Mouse (Mus musculus) kidney, embryonic 14.5 days (tissue): Measurements from ENCODE around the gene Aldh9a1. TPM values are rescaled to one million over a fixed set of nuclear protein-coding genes. Genes with fewer than 3 reads are reported as not detected.
"Not testable (repeated sequence)": the region's sequence is repeated elsewhere in the genome, so short reads cannot be mapped to it uniquely, and the experiment has no call there.

Experiments used
- ATAC-seq: fragments of 200-750 bp; cut with Nextera tagmentation; 2 replicates; pipeline ENCODE4 v1.8.0; 2017; ENCODE audit warnings: moderate number of reproducible peaks, mild to moderate bottlenecking, moderate TSS enrichment, moderate library complexity; ENCODE audit not compliant: low FRiP score, low TSS enrichment
- H3K27ac ChIP-seq: fragments of 300-500 bp; sonication (generic); 2 replicates; pipeline ENCODE4 v1.5.1; 2014; ENCODE audit warnings: low read depth, mild to moderate bottlenecking, low read length, moderate library complexity, mixed read lengths
- H3K27me3 ChIP-seq: fragments of 300-500 bp; sonication (generic); 2 replicates; pipeline ENCODE4 v1.6.1; 2014; ENCODE audit warnings: mild to moderate bottlenecking, low read length; ENCODE audit not compliant: control insufficient read depth, insufficient read depth
- H3K36me3 ChIP-seq: fragments of 300-500 bp; sonication (generic); 2 replicates; pipeline ENCODE4 v1.6.1; 2014; ENCODE audit warnings: low read length, mixed read lengths; ENCODE audit not compliant: control insufficient read depth, insufficient read depth
- H3K4me1 ChIP-seq: fragments of 300-500 bp; sonication (generic); 2 replicates; pipeline ENCODE4 v1.6.1; 2014; ENCODE audit warnings: low read length, mixed read lengths; ENCODE audit not compliant: control insufficient read depth, insufficient read depth
- H3K4me2 ChIP-seq: fragments of 300-500 bp; sonication (generic); replicated peaks from 2 replicates; pipeline ENCODE4 v1.6.1; 2014; ENCODE audit warnings: low read depth, mild to moderate bottlenecking, low read length
- H3K4me3 ChIP-seq: fragments of 300-500 bp; sonication (generic); 2 replicates; pipeline ENCODE4 v1.5.1; 2014; ENCODE audit warnings: mild to moderate bottlenecking, low read length
- H3K9ac ChIP-seq: fragments of 300-500 bp; sonication (generic); 2 replicates; pipeline ENCODE4 v1.6.1; 2014; ENCODE audit warnings: low read depth, mild to moderate bottlenecking, low read length, moderate library complexity
- H3K9me3 ChIP-seq: fragments of 300-500 bp; sonication (generic); 2 replicates; pipeline ENCODE4 v1.6.1; 2016; ENCODE audit warnings: low read length; ENCODE audit not compliant: control insufficient read depth
- WGBS: fragments of 180-500 bp; shearing (Covaris S2); extraction: QIAGEN DNeasy Blood & Tissue Kit; methylation state at CpG from one replicate; pipeline ENCODE4 v1.1.7; 2014; 5-methylcytosine and 5-hydroxymethylcytosine counted together
- polyA plus RNA-seq: library from polyadenylated mRNA; unstranded; fragments of >200 nt; fragmentation: Nextera tagmentation; extraction: Ambion mirVana; gene quantifications from 2 replicates; pipeline ENCODE4 v1.2.1, GENCODE M21; 2014

Aldh9a1 gene
- polyA plus RNA-seq, 1 experiment from 2014 or later, result 46.6 TPM

DNA sequence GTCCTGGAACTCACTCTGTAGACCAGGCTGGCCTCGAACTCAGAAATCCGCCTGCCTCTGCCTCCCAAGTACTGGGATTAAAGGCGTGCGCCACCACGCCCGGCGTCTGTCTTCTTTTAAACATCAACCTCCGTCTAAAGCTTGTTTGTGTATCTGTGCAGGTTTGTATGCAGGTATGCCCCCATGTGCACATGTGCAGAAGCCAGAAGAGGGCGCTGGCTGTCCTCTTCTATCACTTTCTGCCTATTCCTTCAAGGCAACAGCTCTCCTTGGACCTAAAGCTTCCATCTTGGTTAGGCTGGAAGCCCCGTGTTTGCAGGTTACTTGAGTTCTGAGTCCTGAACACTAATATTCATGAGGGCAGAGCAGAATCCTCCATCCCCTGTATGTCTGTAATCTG, 7.0 kb upstream of the Aldh9a1 start:
- H3K4me1 ChIP-seq, result no peaks in the 10 kb centered on the region
- no peaks in the 10 kb centered on the region for H3K36me3 ChIP-seq
- no peak overlapping the region for H3K4me3 ChIP-seq
- no peak overlapping the region for H3K9ac ChIP-seq
- WGBS, result 91% methylated on average over 9 of the region's 10 CpGs
- H3K27me3 ChIP-seq, result 0 out of 2 replicates have a peak, but pooled peaks cover 4% of the 10 kb centered on the region
- no peak overlapping the region for H3K27ac ChIP-seq
- no peaks in the 10 kb centered on the region for H3K9me3 ChIP-seq
- H3K4me2 ChIP-seq, result no peak overlapping the region
- ATAC-seq, result no peak

DNA sequence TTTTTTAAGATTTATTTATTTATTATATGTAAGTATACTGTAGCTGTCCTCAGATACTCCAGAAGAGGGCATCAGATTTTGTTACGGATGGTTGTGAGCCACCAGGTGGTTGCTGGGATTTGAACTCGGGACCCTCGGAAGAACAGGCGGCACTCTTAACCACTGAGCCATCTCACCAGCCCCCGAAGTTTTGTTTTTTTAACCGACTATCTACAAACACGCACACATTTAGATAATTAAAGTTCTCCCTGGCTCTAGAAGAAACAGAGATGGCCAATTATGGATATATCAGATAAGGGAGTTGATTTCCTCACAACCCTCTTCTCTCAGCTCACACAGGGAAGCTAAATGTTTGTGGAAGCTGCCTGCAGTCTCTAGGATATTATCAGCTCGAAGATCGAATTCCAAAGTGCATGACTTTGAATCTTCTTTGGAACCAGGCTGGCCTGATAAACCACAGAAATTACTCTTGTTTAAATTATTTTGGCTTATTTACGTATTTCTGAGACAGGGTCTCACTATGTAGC, 3.7 kb upstream of the Aldh9a1 start:
- not testable (repeated sequence) for H3K27me3 ChIP-seq, H3K4me2 ChIP-seq, H3K4me1 ChIP-seq, H3K9me3 ChIP-seq, H3K4me3 ChIP-seq, H3K27ac ChIP-seq, H3K9ac ChIP-seq, H3K36me3 ChIP-seq, ATAC-seq
- 83% methylated on average over 10 of the region's 10 CpGs for WGBS

DNA sequence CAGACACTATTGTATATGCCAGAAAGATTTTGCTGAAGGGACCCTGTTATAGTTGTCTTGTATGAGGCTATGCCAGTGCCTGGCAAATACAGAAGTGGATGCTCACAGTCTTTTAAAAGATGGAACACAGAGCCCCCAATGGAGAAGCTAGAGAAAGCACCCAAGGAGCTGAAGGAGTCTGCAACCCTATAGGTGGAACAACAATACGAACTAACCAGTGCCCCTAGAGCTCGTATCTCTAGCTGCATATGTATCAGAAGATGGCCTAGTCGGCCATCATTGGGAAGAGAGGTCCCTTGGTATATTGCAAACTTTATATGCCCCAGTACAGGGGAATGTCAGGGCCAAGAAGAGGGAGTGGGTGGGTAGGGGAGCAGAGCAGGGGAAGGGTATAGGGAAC, 585 bp upstream of the Aldh9a1 start:
- H3K4me3 ChIP-seq, H3K4me2 ChIP-seq, H3K27ac ChIP-seq, H3K9me3 ChIP-seq, H3K27me3 ChIP-seq, H3K9ac ChIP-seq, H3K36me3 ChIP-seq, ATAC-seq, H3K4me1 ChIP-seq: not testable (repeated sequence)
- 61% methylated on average over 3 of the region's 3 CpGs for WGBS

DNA sequence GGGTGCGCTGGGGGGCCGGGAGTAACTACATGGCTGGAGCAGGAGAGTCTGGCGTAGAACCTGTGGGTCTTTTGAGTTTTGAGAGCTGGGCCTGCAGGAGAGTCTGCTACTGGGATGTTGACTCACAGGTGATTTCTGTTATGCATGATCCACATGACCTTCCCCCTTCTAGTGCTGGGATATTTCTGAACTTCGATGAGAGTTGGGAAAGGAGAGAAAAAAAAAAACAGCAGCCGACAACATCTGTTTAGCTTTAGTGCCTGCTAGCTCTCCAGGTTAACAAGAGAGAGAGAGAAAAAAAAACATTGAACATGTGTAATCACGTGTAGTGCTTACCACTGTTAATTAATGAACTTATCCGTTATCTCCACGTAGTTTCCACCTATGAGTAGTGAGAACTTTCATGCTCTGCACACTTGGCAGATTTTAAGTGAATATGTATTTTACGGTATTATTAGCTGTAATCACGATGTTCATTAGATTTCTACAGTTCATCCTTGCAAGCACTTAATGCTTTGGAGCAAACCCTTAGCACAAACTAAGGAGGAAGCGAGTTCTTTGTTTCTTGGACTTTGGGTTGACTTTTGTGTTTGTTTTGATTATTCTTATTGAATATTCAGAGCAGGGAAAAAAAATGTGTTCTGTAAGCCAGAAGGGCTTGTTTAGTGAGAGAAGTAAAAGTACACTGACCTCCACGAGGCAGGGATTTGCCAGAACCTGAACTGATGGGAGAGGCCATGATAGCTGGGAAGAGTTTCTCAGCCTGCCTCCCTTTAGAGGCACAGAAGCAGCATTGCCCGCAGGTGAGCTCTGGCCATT, 1.0 kb downstream of the Aldh9a1 start:
- peaks cover 15% of the 10 kb centered on the region; the same call in 1 of the 2 replicates for H3K36me3 ChIP-seq
- WGBS, result 34% methylated on average over 13 of the region's 13 CpGs
- peak overlapping the region; percentile 62; the same call in 1 of the 2 replicates for H3K27ac ChIP-seq
- H3K4me1 ChIP-seq, result no peaks in the 10 kb centered on the region
- ATAC-seq, result no peak
- no peaks in the 10 kb centered on the region for H3K9me3 ChIP-seq
- H3K4me2 ChIP-seq, result peak overlapping the region; percentile 87
- peak overlapping the region; percentile 76 for H3K9ac ChIP-seq
- no peaks in the 10 kb centered on the region for H3K27me3 ChIP-seq
- peak overlapping the region; percentile 73 for H3K4me3 ChIP-seq

DNA sequence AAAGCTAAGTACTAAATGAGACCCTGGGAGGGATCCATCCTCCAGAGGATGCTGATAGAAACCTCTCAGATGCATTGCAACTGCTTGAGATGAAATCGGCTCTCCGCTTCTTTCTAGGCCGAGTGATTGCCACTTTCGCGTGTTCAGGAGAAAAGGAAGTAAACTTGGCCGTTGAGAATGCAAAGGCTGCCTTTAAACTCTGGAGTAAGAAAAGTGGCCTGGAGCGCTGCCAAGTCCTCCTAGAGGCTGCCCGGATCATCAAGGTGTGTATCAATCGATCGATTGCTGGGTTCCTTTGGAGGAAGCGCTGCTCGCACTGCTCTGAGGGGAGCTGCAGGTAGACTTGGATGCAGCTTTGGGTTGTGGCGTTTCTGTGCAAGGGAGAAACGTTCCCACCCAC, 2.6 kb downstream of the Aldh9a1 start:
- no peaks in the 10 kb centered on the region for H3K4me1 ChIP-seq
- H3K27me3 ChIP-seq, result no peaks in the 10 kb centered on the region
- H3K9ac ChIP-seq, result no peak overlapping the region
- H3K27ac ChIP-seq, result no peak overlapping the region
- peaks cover 27% of the 10 kb centered on the region; the same call in 1 of the 2 replicates for H3K36me3 ChIP-seq
- H3K4me3 ChIP-seq, result no peak overlapping the region
- H3K4me2 ChIP-seq, result no peak overlapping the region
- no peak for ATAC-seq
- 89% methylated on average over 14 of the region's 14 CpGs for WGBS
- H3K9me3 ChIP-seq, result no peaks in the 10 kb centered on the region

DNA sequence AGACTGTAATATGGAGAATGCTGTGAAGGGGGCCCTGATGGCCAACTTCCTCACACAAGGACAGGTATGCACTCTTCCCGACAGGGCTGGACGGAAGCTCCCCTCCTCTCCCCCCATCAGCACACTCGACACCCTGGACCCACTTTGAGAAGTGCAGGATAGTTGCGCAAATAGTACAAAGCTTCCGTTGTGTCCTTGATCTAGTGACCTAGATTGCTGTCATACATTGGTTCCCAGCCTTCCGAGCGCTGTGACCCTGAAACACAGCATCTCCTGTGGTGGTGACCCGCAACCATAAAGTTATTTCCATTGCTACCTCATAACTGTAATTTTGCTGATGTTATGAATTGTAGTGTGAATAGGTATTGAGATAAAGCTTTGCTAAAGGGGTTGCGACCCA, 7.6 kb downstream of the Aldh9a1 start:
- no peak for ATAC-seq
- 95% methylated on average over 9 of the region's 9 CpGs for WGBS
- Histone ChIP-seq H3K27ac (no peak overlapping the region), H3K4me3 (no peak overlapping the region), H3K4me2 (no peak overlapping the region), H3K9me3 (no peaks in the 10 kb centered on the region), H3K4me1 (no peaks in the 10 kb centered on the region), H3K9ac (no peak overlapping the region), H3K27me3 (no peaks in the 10 kb centered on the region), H3K36me3 (peaks cover 29% of the 10 kb centered on the region; the same call in 1 of the 2 replicates)

DNA sequence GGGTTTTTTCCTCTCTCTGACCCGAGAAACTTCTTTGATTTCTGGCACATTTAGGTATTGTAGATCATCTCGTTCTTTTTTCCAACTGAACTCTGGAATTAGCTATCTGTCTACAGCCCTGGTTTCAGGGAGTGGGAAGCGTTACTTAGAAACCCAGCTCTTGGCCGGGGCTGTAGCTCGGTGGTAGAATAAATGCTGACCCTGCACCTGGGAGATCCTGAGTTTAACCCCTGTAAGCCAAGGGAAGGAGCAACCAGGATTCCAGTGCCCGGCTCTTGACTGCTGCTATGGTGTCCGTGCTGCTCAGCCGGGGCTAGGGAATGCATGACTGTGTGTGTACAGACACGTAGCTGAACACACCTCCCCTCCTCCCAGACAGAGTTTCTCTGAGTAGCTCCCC, 8.9 kb downstream of the Aldh9a1 start:
- no peaks in the 10 kb centered on the region for H3K4me1 ChIP-seq
- 87% methylated on average over 9 of the region's 9 CpGs for WGBS
- no peak for ATAC-seq
- H3K9me3 ChIP-seq, result no peaks in the 10 kb centered on the region
- H3K4me2 ChIP-seq, result no peak overlapping the region
- no peak overlapping the region for H3K4me3 ChIP-seq
- no peak overlapping the region for H3K9ac ChIP-seq
- H3K27ac ChIP-seq, result no peak overlapping the region
- no peaks in the 10 kb centered on the region for H3K27me3 ChIP-seq
- peaks cover 29% of the 10 kb centered on the region; the same call in 1 of the 2 replicates for H3K36me3 ChIP-seq

DNA sequence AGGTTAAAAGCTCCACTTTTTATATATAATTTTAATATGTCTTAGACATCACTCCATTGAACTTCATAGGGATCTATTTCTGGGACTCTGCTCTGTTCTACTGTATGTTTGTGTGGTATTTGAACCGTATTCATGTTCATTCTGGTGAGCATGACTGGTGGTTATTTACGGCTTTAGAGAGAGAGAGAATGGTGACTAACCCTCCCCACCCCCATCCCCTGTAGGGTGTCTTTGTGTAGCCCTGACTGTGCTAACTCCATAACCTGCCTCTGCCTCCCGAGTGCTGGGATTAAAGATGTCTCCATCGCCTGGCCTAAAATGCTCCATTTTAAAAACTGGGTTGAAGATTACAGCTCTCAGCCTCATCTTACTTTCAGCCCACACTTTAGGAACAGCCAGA, 10.5 kb downstream of the Aldh9a1 start:
- 81% methylated on average over 4 of the region's 4 CpGs for WGBS

DNA sequence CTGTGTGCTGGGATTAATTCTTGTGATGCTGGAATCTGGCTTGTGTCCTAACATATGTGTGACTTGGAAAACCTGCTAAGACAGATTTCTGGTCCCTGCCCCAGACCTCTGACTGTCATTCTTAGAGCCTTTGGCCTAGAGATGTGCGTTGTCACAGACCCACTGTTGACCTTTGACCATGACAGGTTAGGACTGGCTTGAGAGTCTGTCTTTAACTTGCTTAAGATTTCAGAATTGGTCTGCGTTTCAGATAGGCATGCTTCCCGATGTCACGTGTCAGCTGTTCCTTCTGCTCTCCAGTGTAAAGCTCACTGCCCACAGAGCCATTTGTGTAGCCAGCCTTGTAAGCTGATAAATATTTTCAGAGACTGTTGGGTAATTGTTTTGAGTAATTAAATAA, 13.0 kb downstream of the Aldh9a1 start:
- peaks cover 21% of the 10 kb centered on the region for H3K36me3 ChIP-seq
- H3K9me3 ChIP-seq, result no peaks in the 10 kb centered on the region

More for the DNA sequence above, 10.5 kb downstream of the Aldh9a1 start:
- H3K27me3 ChIP-seq, result no peaks in the 10 kb centered on the region
- no peak overlapping the region for H3K27ac ChIP-seq
- H3K4me1 ChIP-seq, result no peaks in the 10 kb centered on the region
- H3K9ac ChIP-seq, result no peak overlapping the region
- ATAC-seq, result no peak
- no peak overlapping the region for H3K4me3 ChIP-seq
- no peak overlapping the region for H3K4me2 ChIP-seq
- H3K9me3 ChIP-seq, result no peaks in the 10 kb centered on the region
- H3K36me3 ChIP-seq, result peaks cover 23% of the 10 kb centered on the region; the same call in 1 of the 2 replicates

More for the DNA sequence above, 13.0 kb downstream of the Aldh9a1 start:
- Histone ChIP-seq H3K9ac (no peak overlapping the region), H3K4me2 (no peak overlapping the region), H3K27ac (no peak overlapping the region), H3K4me3 (no peak overlapping the region), H3K4me1 (no peaks in the 10 kb centered on the region), H3K27me3 (no peaks in the 10 kb centered on the region)
- no peak for ATAC-seq
- WGBS, result 89% methylated on average over 4 of the region's 4 CpGs
